Mouse (Mus musculus) ovary, adult 2 months (tissue): Measurements from ENCODE around the gene Ulk1. TPM values are rescaled to one million over a fixed set of nuclear protein-coding genes. Genes with fewer than 3 reads are reported as not detected.

Experiments used
- polyA plus RNA-seq: library from polyadenylated mRNA; depleted of rRNA; stranded (reverse); fragments of >200 nt; gene quantifications from 2 replicates; pipeline ENCODE4 v1.2.3, GENCODE M21; 2012; rRNA removed

The Ulk1 gene
- polyA plus RNA-seq: 70.5 and 74.0 TPM in 2 replicates

GRCm38 (mm10) chr5:110809667-110810325 is at the start of gene Ulk1:
Gene Ulk1, minus strand, starts transcription at chr5:110810097.

DNA sequence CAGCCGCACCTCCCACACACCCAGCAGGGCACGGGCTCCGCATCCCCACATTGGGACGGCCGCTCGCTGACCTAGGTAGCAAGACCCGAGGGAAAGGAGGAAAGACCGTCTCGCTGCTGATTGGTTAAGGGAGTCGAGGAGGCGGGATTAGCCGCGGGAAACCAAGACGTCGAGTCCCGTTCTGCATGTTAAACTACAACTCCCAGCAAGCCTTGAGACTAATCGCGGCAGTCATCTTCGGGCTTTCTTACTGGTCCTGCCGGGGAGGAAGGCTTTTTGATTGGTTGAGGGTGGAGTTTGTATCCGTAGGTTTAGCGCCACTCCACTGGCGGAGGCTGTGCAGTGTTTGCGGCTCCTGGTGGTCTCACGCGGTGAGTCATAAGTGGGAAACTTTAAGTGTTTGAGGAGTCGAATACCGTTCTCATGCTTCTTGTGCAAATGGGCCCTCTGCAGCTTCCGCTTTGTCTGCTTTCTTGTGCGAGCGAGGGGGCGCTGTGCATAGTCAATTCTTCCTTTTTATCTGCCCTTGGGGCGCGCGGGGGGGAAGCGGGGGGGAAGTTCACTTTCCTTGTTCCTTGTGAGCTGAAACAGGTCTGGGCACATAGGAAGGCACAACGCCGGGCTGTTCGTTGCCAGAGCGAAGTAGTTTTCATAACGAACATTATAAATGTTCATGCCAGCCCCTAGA is 29.9 kb upstream of the Ulk1 start, which contains the start of the genes Hscb and Chek2:
TSS of gene Hscb (minus strand) at position 100 of the 688 bp plus-strand sequence.
TSS of gene Chek2 (plus strand) at position 302 of the 688 bp plus-strand sequence.

GRCm38 (mm10) chr5:110779998-110780760 is 29.7 kb downstream of the Ulk1 start, which contains the start of gene Pus1:
Gene Pus1, minus strand, starts transcription at chr5:110780659.

GRCm38 (mm10) chr5:110770448-110771158 is 39.3 kb downstream of the Ulk1 start, which contains the start of gene Ep400:
Gene Ep400, minus strand, starts transcription at chr5:110770717.

Other genes with a start within 250 kb of the Ulk1 start
- gene Noc4l, start 156.7 kb downstream of the Ulk1 start, polyA plus RNA-seq: 129 and 137 TPM in 2 replicates
- 30.5 and 35.3 TPM in 2 replicates for gene Ddx51, start 156.6 kb downstream of the Ulk1 start, polyA plus RNA-seq
- gene Ep400, start 39.4 kb downstream of the Ulk1 start, polyA plus RNA-seq: 60.4 and 66.5 TPM in 2 replicates
- gene Pus1, start 29.4 kb downstream of the Ulk1 start, polyA plus RNA-seq: 31.1 and 34.9 TPM in 2 replicates
- 12.3 and 21.2 TPM in 2 replicates for gene Hscb, start 29.7 kb upstream of the Ulk1 start, polyA plus RNA-seq
- 7.0 and 10.8 TPM in 2 replicates for gene Chek2, start 29.9 kb upstream of the Ulk1 start, polyA plus RNA-seq
- 19.5 and 22.0 TPM in 2 replicates for gene Ttc28, start 69.7 kb upstream of the Ulk1 start, polyA plus RNA-seq